Mouse (Mus musculus): ENCODE measurements around the gene Psma6.
"Not testable (repeated sequence)": the region's sequence is repeated elsewhere in the genome, so short reads cannot be mapped to it uniquely, and the experiment has no call there.

Psma6 gene

GRCm38 (mm10) chr12:55392733-55393577 is 8.9 kb downstream of the Psma6 start:
- DNase-seq (ENCODE audit: low spot score) = no peak

GRCm38 (mm10) chr12:55395601-55396000 is 11.6 kb downstream of the Psma6 start:
- not testable (repeated sequence) for DNase-seq (ENCODE audit: low spot score)

- no peak for DNase-seq (ENCODE audit: low spot score)
These were observed 12.5 kb downstream of the Psma6 start for GRCm38 (mm10) chr12:55396536-55396935.

GRCm38 (mm10) chr12:55397544-55398239 is 13.7 kb downstream of the Psma6 start:
- no peak for DNase-seq (ENCODE audit: low spot score)

GRCm38 (mm10) chr12:55398240-55399127 is 14.5 kb downstream of the Psma6 start:
- peak; percentile 90 for DNase-seq (ENCODE audit: low spot score)

- DNase-seq (ENCODE audit: low spot score) = no peak
These were observed 15.2 kb downstream of the Psma6 start for GRCm38 (mm10) chr12:55399128-55399677.

- no peak for DNase-seq (ENCODE audit: low spot score)
These were observed 23.9 kb downstream of the Psma6 start for GRCm38 (mm10) chr12:55407888-55408287.

GRCm38 (mm10) chr12:55415255-55415654 is 31.2 kb downstream of the Psma6 start:
- no peak for DNase-seq (ENCODE audit: low spot score)

- DNase-seq (ENCODE audit: low spot score) = no peak
These were observed 31.7 kb downstream of the Psma6 start for GRCm38 (mm10) chr12:55415762-55416161.

GRCm38 (mm10) chr12:55420220-55420619 is 36.2 kb downstream of the Psma6 start:
- DNase-seq (ENCODE audit: low spot score) = no peak

- no peak for DNase-seq (ENCODE audit: low spot score)
These were observed 38.0 kb downstream of the Psma6 start for GRCm38 (mm10) chr12:55422057-55422456.

GRCm38 (mm10) chr12:55426300-55426699 is 42.3 kb downstream of the Psma6 start:
- DNase-seq (ENCODE audit: low spot score) = no peak

GRCm38 (mm10) chr12:55429201-55429600 is 45.2 kb downstream of the Psma6 start:
- DNase-seq (ENCODE audit: low spot score) = no peak

GRCm38 (mm10) chr12:55429956-55430355 is 45.9 kb downstream of the Psma6 start:
- DNase-seq (ENCODE audit: low spot score) = no peak

- no peak for DNase-seq (ENCODE audit: low spot score)
These were observed 48.4 kb downstream of the Psma6 start for GRCm38 (mm10) chr12:55432284-55432919.

GRCm38 (mm10) chr12:55432920-55433284 is 48.9 kb downstream of the Psma6 start:
- no peak for DNase-seq (ENCODE audit: low spot score)

- peak; percentile 50 for DNase-seq (ENCODE audit: low spot score)
These were observed 49.9 kb downstream of the Psma6 start for GRCm38 (mm10) chr12:55433802-55434435.

GRCm38 (mm10) chr12:55435080-55435479 is 51.1 kb downstream of the Psma6 start:
- DNase-seq (ENCODE audit: low spot score) = no peak

- DNase-seq (ENCODE audit: low spot score) = no peak
These were observed 53.3 kb downstream of the Psma6 start for GRCm38 (mm10) chr12:55437122-55437826.

GRCm38 (mm10) chr12:55438058-55438457 is 54.0 kb downstream of the Psma6 start:
- DNase-seq (ENCODE audit: low spot score) = no peak
